Mouse (Mus musculus) thymus, postnatal 10 days (tissue): Measurements from ENCODE around the gene Il2rg.

ENCODE experiments used
- DNase-seq, 2 experiments: peaks; one replicate each; pipeline ENCODE4 v3.0.0; 2021; ENCODE audit warnings: low spot score in 2 of 2

Gene Il2rg

GRCm38 (mm10) chrX:101268025-101268754 lies at the start of gene Il2rg:
Gene Il2rg (minus strand): TSS chrX:101268255.
- DNase-seq, result peak; percentile 55 to 56

- no peak for DNase-seq
These were observed 45.7 kb upstream of the Il2rg start for GRCm38 (mm10) chrX:101313625-101314359.

- no peak for DNase-seq
These were observed 41.2 kb upstream of the Il2rg start for GRCm38 (mm10) chrX:101309299-101309698.

- no peak for DNase-seq
These were observed 36.6 kb upstream of the Il2rg start for GRCm38 (mm10) chrX:101304646-101305045.

- DNase-seq, result no peak
These were observed 33.6 kb upstream of the Il2rg start for GRCm38 (mm10) chrX:101301654-101302053.

DNA sequence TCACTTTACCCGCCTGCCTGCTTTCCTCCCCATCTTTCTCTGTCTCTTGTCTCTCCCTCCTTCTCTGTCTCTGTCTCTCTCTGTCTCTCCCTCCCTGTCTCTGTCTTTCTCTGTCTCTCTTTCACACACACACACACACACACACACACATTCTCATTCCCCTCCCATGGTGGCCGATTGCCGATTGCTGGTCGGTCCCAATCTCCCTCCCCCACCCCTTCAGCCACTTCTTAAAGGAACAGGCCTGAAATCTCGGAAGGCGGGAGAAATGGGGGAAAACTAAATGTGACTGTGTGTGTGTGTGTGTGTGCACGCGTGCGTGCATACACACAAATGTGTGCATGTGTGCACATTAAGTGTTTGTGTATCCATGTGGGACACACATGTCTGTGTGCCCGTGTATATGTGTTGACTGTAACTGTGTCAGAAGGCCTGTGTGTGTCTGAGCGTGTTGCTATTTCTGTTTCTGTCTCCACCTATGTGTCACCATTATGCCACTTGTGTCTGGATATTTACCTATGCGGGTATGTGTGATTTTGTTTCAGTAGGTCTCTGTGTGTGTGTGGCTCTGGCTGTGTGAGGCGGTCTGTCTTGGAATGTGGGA lies 32.5 kb upstream of the Il2rg start:
- no peak for DNase-seq

DNA sequence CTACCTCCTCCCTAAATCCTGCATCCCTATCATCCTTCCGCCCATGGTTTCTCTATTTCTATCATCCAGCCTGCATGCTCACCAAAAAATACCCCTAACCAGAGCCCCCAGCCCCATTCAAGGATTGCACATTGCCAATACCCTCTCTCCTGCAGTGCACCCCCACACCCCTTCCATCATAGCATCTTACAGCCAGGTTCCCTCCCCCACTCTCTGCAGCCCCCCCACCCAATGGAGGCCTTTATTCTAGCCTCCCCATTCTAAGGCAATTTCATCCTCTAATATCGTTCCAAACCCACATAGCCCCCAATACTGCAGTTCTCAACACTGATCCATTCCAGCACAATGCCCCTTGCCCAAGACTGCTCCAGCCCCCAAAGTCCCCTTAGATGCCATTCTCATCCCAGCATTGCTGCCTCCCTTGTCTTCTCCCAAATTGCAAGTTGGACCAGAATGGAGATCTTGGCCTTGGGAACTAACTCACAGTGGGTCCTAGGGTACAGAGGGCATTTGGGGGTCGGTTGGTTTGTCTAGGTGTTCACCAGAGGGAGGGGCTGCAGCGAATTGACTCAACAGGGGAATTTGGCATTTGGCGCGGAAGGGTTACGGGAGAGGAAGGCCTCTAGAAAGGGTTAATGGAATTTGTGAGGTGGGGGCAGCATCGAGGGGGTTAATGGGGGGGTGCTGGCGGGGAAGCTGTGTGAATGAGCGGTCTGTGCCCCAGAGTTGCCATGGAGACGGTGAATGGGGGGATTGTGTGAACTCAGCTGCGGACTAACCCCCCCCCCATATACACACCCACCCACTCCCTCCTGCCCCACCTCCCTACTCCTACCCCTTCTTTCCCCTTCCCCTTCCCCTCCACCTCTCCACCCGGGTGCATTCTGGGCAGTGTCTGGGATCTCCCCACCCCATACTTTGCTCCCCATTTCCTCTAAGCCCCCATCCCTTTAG lies 31.7 kb upstream of the Il2rg start:
- DNase-seq, result no peak

DNA sequence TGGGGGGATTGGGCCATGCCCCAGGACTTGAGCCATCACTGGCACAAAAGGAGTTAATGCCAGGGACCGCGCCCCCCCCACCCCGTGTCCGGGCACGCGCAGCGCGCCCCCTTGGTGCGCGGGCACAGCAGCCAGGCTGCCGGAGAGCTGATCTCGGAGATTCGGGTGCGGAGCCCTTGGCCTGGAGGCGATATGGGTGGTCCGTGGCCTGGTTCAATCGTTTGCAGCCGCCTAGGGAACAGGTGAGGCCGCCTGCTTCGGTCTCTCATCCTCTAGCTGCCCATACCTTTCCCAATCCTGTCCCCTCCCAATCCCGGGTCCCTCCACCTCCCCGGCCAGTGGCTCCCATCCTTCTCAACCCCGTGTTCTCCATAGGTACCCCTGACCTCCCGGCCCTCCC lies 31.0 kb upstream of the Il2rg start, which contains the start of gene Nlgn3:
TSS of gene Nlgn3 (plus strand) at position 114 of the 400 bp plus-strand sequence.
- DNase-seq, result no peak

GRCm38 (mm10) chrX:101290111-101290510 lies 22.1 kb upstream of the Il2rg start:
- DNase-seq, result no peak

- no peak for DNase-seq
These were observed 21.0 kb upstream of the Il2rg start for GRCm38 (mm10) chrX:101289037-101289436.

DNA sequence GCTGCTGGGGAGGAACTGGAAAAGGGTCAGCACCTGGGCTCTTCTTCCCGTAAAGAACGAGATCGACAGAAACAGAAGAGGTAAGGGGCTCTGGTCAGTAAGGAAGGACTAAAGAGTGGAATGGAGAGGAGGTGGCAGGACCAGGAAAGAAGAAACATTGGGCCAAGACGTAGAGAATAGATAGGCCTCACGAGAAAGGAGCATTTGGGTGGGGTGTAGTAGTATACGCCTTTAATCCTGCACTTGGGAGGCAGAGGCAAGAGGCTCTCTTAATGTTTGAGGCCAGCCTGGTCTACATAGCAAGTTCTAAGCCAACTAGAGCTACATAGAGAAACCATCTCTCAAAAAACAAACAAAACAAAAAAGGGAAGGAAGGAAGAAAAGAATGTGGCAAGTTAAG lies 20.4 kb upstream of the Il2rg start:
- DNase-seq, result no peak

DNA sequence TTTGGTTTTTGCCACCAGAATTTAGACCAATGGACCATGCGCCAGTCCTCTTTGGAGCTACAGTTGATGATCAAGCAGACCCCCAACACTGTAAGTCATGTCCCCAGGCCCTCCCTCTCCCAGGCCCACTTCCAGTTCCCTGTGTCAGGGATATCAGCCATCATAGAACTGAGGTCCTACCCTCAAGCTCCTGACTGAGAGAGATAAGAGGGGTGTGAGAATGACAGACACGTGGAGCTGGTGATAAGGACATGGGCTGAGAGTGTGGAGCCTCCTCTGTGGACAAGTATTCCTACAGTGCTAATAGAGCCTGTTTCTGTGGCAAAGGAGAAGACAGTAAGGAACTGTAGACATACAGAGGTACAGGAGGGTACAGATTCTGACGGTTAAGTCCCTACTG lies 19.5 kb upstream of the Il2rg start:
- no peak for DNase-seq

GRCm38 (mm10) chrX:101285953-101286670 lies 18.1 kb upstream of the Il2rg start:
- DNase-seq, result no peak

- peak; percentile 46 to 69 for DNase-seq
These were observed 17.5 kb upstream of the Il2rg start for GRCm38 (mm10) chrX:101285534-101285933.

DNA sequence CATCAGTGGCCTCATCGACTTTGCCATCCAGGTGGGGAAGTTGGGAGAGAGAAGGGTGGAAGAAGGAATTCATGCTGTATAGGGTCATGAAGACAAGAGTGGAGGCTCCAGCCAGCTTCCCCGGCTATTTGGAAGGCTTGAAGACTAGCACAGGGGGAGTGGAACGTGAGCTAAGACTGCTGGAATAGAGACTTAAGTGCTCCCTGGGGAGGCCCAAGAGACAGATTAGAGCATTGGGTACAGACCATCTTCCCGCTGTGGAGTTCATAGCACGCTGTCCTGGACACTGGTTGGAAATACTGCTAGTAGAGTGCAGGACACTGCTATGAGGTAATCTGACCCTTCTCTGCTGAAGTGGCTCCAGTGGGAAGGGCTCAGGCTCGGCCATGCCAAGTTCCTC lies 14.8 kb upstream of the Il2rg start:
- no peak for DNase-seq

DNA sequence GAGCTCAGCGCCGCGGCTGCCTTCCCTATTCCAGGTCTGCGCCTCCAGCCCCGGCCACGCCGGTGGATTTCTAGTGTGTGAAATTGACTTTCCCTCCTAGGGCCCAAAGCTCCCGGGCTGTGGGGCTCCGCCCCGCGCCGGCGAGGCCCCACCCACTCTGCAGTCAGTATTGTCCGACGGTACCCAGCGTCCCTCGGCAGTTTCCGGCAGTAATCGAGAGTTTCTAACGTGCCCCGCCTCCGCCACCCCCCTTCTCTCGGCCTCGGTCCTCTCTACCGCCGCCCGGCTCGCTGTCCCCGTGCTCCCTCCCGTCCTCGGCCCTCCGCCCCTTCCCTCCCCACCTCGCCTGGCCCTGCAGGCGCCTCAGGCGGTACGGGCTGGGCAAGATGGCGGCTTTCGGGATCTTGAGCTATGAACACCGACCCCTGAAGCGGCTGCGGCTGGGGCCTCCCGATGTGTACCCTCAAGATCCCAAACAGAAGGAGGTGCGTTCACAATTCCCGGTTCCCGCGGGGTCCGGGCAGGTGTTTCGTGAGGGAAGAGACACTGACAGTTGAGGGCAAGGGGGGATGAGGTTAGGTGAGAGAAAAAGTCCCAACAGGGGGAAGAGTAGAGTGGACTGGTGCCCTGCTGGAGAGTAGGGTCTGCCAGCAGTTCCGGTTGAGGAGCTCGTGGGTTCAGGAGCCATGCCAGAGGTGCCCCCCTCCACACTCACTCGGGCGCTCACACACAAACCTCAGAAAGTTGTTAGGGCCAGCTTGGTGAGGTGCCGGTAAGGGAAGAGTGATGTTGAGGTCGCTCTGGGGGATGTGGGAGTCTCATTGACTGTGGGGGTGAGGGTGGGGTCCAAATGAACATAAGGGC lies 6.1 kb upstream of the Il2rg start, which contains the start of gene Med12:
TSS of gene Med12 (plus strand) at position 156 of the 864 bp plus-strand sequence.
- peak; percentile 78 to 80 for DNase-seq

- DNase-seq, result peak; percentile 18 to 36
These were observed 5.4 kb upstream of the Il2rg start for GRCm38 (mm10) chrX:101273410-101273809.

DNA sequence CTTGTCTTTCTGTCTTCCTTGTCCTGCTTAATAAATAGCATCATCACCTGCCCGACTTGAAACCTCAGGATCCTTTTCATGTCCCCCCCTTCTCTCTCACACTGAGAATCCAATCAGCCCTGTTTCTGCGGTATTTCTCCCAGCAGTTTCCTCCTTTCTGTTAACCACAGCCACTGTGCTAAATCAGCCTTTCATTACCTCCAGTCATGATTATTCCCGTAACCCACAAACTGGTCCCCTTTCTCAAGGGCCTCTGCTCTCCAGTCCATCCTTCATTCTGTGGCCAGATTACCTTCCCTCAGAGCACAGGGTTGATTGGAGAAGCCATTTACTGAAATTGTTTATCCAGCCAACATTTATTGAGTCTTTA lies 685 bp upstream of the Il2rg start, which contains the start of gene Gm20489:
TSS of gene Gm20489 (minus strand) at position 269 of the 370 bp plus-strand sequence.
- no peak for DNase-seq

DNA sequence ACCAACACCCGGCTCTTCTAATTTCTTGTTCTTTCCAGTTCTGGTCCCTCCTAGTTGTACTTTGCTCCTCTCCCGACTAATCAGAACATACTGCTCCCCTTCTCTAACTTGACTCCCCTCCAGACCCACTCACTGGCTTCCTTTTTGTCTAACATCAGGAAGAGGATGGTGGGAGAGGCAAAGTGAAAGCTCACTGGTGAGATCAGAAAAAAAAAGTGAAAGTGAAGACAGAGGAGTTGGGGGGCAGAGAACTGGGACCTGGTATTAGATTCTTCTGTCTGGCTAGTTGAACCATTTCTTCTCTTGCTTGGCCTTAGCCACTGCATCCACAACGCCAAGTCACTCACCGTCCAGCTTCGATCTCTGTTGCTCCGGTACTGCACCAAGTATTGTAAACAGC lies 1.4 kb downstream of the Il2rg start:
- DNase-seq, result no peak

- no peak for DNase-seq
These were observed 4.2 kb downstream of the Il2rg start, which contains the start of gene Gm614 for GRCm38 (mm10) chrX:101263892-101264291. Gene Gm614 (minus strand): TSS chrX:101263992.
